Mouse (Mus musculus) heart, embryonic 16.5 days (tissue): ENCODE measurements around the gene Yipf2. TPM values are rescaled to one million over a fixed set of nuclear protein-coding genes. Genes with fewer than 3 reads are reported as not detected.

Experiments
- ATAC-seq: fragments of 200-750 bp; cut with Nextera tagmentation; replicated peaks from 2 replicates; pipeline ENCODE4 v1.8.0; 2017; ENCODE audit warnings: moderate number of reproducible peaks; ENCODE audit not compliant: insufficient read depth, low FRiP score; ENCODE audit errors: extremely low read depth
- H3K27ac ChIP-seq: fragments of 300-500 bp; sonication (generic); 2 replicates; pipeline ENCODE4 v1.5.1; 2014; ENCODE audit warnings: mild to moderate bottlenecking, low read length, control low read depth, moderate library complexity
- H3K27me3 ChIP-seq: fragments of 300-500 bp; sonication (generic); 2 replicates; pipeline ENCODE4 v1.6.1; 2014; ENCODE audit warnings: low read length, mixed read lengths; ENCODE audit not compliant: control insufficient read depth, insufficient read depth
- H3K36me3 ChIP-seq: fragments of 300-500 bp; sonication (generic); 2 replicates; pipeline ENCODE4 v1.6.1; 2014; ENCODE audit not compliant: control insufficient read depth, insufficient read depth
- H3K4me1 ChIP-seq: fragments of 300-500 bp; sonication (generic); 2 replicates; pipeline ENCODE4 v1.6.1; 2014; ENCODE audit warnings: low read length, mixed read lengths; ENCODE audit not compliant: control insufficient read depth, insufficient read depth
- H3K4me2 ChIP-seq: fragments of 300-500 bp; sonication (generic); 2 replicates; pipeline ENCODE4 v1.6.1; 2014; ENCODE audit warnings: low read depth, mild to moderate bottlenecking, control low read depth, low read length
- H3K4me3 ChIP-seq: fragments of 300-500 bp; sonication (generic); 2 replicates; pipeline ENCODE4 v1.5.1; 2014; ENCODE audit warnings: mild to moderate bottlenecking, control low read depth, low read length
- H3K9ac ChIP-seq: fragments of 300-500 bp; sonication (generic); 2 replicates; pipeline ENCODE4 v1.6.1; 2014; ENCODE audit warnings: low read length, control low read depth
- H3K9me3 ChIP-seq: fragments of 300-500 bp; sonication (generic); replicated peaks from 2 replicates; pipeline ENCODE4 v1.6.1; 2016; ENCODE audit warnings: low read length; ENCODE audit not compliant: control insufficient read depth
- WGBS: fragments of 180-500 bp; shearing (Covaris S2); extraction: QIAGEN DNeasy Blood & Tissue Kit; methylation state at CpG from one replicate; pipeline ENCODE4 v1.1.7; 2014; 5-methylcytosine and 5-hydroxymethylcytosine counted together
- polyA plus RNA-seq: library from polyadenylated mRNA; unstranded; fragments of >200 nt; fragmentation: Nextera tagmentation; extraction: Ambion mirVana; gene quantifications from 2 replicates; pipeline ENCODE4 v1.2.1, GENCODE M21; 2015

Gene Yipf2
- polyA plus RNA-seq, 1 experiment from 2014 or later = 16.4 TPM

- Histone ChIP-seq H3K9me3 (no peaks in the 10 kb centered on the region), H3K27ac (no peak overlapping the region), H3K4me2 (no peak overlapping the region), H3K9ac (no peak overlapping the region), H3K27me3 (no peaks in the 10 kb centered on the region), H3K4me3 (no peak overlapping the region), H3K36me3 (no peaks in the 10 kb centered on the region), H3K4me1 (peaks cover 16% of the 10 kb centered on the region)
- ATAC-seq = no peak
- 80% methylated on average over 4 of the region's 4 CpGs for WGBS
Measured at GRCm38 (mm10) chr9:21620229-21620628, 27.6 kb upstream of the Yipf2 start.

GRCm38 (mm10) chr9:21617066-21617465 lies 24.4 kb upstream of the Yipf2 start:
- peaks cover 13% of the 10 kb centered on the region for H3K4me1 ChIP-seq
- ATAC-seq = no peak
- no peaks in the 10 kb centered on the region for H3K27me3 ChIP-seq
- H3K27ac ChIP-seq = peak overlapping the region; percentile 93
- H3K4me3 ChIP-seq = peak overlapping the region; percentile 72
- H3K9me3 ChIP-seq = no peaks in the 10 kb centered on the region
- H3K4me2 ChIP-seq = peak overlapping the region; percentile 73
- H3K9ac ChIP-seq = peak overlapping the region; percentile 85
- WGBS = 5% methylated on average over 10 of the region's 10 CpGs
- H3K36me3 ChIP-seq = no peaks in the 10 kb centered on the region

- no peaks in the 10 kb centered on the region for H3K36me3 ChIP-seq
- H3K4me1 ChIP-seq = peaks cover 13% of the 10 kb centered on the region
- H3K9ac ChIP-seq = peak overlapping the region; percentile 85
- H3K4me2 ChIP-seq = peak overlapping the region; percentile 73
- peak overlapping the region; percentile 93 for H3K27ac ChIP-seq
- peak overlapping the region; percentile 72 for H3K4me3 ChIP-seq
- WGBS = under 1% methylated on average over 53 of the region's 57 CpGs
- H3K27me3 ChIP-seq = no peaks in the 10 kb centered on the region
- peak; percentile 81 for ATAC-seq
- no peaks in the 10 kb centered on the region for H3K9me3 ChIP-seq
Measured at GRCm38 (mm10) chr9:21616232-21616781, 23.7 kb upstream of the Yipf2 start.

GRCm38 (mm10) chr9:21615617-21616231 lies 23.1 kb upstream of the Yipf2 start, which contains the start of gene Smarca4:
Gene Smarca4, plus strand, starts transcription at chr9:21616169.
- Histone ChIP-seq H3K9ac (peak within 1 kb of the TSS; percentile 86), H3K4me2 (peak within 1 kb of the TSS; percentile 76), H3K9me3 (no peaks in the 10 kb centered on the region), H3K4me3 (peak within 1 kb of the TSS; percentile 72), H3K4me1 (peaks cover 13% of the 10 kb centered on the region), H3K36me3 (no peaks in the 10 kb centered on the region), H3K27ac (peak within 1 kb of the TSS; percentile 96), H3K27me3 (no peaks in the 10 kb centered on the region)
- under 1% methylated on average over 37 of the region's 45 CpGs for WGBS
- peak; percentile 96 for ATAC-seq

DNA sequence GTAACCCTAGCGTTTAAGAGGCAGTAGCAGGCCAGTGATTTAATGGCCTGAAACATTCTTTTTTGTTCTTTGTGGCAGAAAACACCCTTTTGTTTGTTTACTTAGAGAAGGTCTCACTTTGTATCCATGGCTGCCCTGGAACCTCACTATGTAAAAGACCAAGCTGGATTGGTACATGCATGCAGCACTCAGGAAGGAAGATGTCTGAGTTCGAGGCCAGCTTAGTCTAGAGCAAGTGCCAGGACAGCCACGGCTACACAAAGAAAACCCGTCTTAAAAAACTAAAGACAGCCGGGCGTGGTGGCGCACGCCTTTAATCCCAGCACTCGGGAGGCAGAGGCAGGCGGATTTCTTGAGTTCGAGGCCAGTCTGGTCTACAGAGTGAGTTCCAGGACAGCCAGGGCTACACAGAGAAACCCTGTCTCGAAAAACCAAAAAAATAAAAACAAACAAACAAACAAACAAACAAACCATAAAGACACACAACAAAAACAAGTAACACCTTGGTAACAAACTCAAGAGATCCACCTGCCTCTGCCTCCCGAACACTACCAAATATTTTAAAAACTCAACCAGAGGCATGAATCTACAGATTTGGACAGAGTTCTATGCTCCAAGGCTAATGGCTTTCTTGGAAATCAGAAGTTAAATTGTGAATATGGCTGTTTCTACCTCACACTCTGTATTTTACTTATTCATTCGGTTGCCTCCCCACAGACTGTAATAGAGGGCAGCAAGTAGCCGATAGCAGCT lies 22.4 kb upstream of the Yipf2 start:
- Histone ChIP-seq H3K27ac (peak overlapping the region; percentile 96), H3K4me2 (peak overlapping the region; percentile 76), H3K36me3 (no peaks in the 10 kb centered on the region), H3K27me3 (no peaks in the 10 kb centered on the region), H3K4me3 (peak overlapping the region; percentile 68), H3K9ac (peak overlapping the region; percentile 86), H3K9me3 (no peaks in the 10 kb centered on the region), H3K4me1 (peaks cover 13% of the 10 kb centered on the region)
- ATAC-seq = no peak
- WGBS = 75% methylated on average over 15 of the region's 15 CpGs

DNA sequence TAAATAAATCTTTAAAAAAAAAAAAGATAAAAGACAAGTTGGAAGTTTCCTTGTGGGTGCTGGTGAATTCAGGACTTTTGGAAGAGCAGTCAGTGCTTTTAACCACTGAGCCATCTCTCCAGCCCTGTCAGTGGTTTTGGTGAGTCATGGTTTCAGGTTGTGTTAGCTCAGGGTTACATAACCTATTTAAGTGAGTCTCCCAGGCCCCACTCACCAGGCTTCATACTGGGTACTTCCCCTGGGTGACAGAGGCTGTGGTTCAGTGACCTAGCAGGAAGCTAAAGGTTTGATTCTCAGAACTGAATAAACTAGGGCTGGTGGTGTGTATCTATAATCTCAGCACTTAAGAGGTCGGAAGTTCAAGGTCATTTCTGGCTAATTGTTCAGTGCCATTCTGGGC lies 17.2 kb upstream of the Yipf2 start:
- Histone ChIP-seq H3K9me3 (no peaks in the 10 kb centered on the region), H3K4me2 (no peak overlapping the region), H3K4me1 (no peaks in the 10 kb centered on the region), H3K36me3 (no peaks in the 10 kb centered on the region), H3K27me3 (no peaks in the 10 kb centered on the region), H3K4me3 (no peak overlapping the region), H3K9ac (no peak overlapping the region), H3K27ac (no peak overlapping the region)
- no peak for ATAC-seq
- WGBS = 82% methylated on average over 1 of the region's 1 CpGs

DNA sequence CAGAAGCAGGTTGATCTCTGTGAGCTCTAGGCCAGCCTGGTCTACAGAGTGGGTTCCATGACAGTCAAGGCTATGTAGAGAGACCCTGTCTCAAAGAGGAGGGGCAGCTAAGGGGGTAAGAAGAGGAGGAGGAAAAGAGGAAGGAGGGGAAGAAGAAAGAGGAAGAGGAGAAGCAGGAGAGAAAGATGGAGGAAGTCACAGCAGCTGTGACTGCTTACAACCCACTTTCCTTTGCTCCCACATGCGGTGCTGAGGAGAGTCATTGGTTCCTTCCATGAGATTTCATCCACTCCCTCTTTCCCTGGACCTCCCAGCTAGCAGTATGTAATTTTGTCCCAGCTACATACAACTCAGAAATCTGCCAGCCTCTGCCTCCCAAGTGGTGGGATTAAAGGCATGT lies 14.0 kb upstream of the Yipf2 start:
- Histone ChIP-seq H3K4me2 (no peak overlapping the region), H3K36me3 (no peaks in the 10 kb centered on the region), H3K27ac (no peak overlapping the region), H3K27me3 (no peaks in the 10 kb centered on the region), H3K4me1 (no peaks in the 10 kb centered on the region), H3K9me3 (no peaks in the 10 kb centered on the region), H3K9ac (no peak overlapping the region), H3K4me3 (no peak overlapping the region)
- 64% methylated on average over 1 of the region's 1 CpGs for WGBS
- ATAC-seq = no peak

DNA sequence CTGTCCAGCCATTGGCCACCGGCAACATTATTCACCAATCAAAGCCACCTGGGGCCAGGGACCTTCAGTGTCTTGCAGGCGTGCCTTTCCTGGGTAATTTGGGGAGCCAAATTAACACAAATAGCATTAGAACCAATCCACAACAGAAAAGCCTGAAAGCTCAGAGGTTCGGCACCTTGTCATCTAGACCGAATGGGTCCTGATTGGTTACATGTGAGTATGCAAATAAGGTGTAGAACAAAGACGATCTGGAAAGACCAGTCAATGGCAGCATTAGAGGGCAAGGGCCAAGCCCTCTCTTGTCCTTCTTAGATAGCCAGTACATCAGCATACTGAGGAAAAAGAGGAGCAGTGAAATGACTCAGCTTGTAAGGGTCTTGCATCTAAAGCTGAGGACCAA lies 13.2 kb upstream of the Yipf2 start:
- 73% methylated on average over 5 of the region's 5 CpGs for WGBS
- no peak for ATAC-seq
- no peaks in the 10 kb centered on the region for H3K4me1 ChIP-seq

DNA sequence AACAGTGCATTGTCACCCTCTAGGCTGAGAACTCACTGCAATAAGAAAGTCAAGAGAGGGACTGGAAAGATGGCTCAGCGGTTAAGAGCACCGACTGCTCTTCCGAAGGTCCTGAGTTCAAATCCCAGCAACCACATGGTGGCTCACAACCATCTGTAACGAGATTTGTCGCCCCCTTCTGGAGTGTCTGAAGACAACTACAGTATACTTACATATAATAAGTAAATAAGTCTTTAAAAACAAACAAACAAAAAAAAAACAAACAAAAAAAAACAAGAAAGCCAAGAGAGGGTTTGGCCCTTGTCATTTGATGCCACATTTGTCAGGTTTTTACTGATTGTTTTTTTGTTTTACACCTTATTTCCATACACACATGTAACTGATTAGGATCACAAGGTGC lies 11.5 kb upstream of the Yipf2 start:
- Histone ChIP-seq H3K9me3 (no peaks in the 10 kb centered on the region), H3K27me3 (no peaks in the 10 kb centered on the region), H3K9ac (no peak overlapping the region), H3K27ac (no peak overlapping the region), H3K4me1 (no peaks in the 10 kb centered on the region), H3K36me3 (no peaks in the 10 kb centered on the region), H3K4me3 (no peak overlapping the region), H3K4me2 (no peak overlapping the region)
- no peak for ATAC-seq
- 60% methylated on average over 5 of the region's 5 CpGs for WGBS

More for the DNA sequence above, 13.2 kb upstream of the Yipf2 start:
- Histone ChIP-seq H3K36me3 (no peaks in the 10 kb centered on the region), H3K4me2 (no peak overlapping the region), H3K9me3 (no peaks in the 10 kb centered on the region), H3K27me3 (no peaks in the 10 kb centered on the region), H3K4me3 (no peak overlapping the region), H3K27ac (no peak overlapping the region), H3K9ac (no peak overlapping the region)
